Mouse (Mus musculus): ENCODE measurements around the gene Elavl1.
"Not testable (repeated sequence)": the region's sequence is repeated elsewhere in the genome, so short reads cannot be mapped to it uniquely, and the experiment has no call there.

Gene Elavl1

GRCm38 (mm10) chr8:4324983-4325750 lies at the start of gene Elavl1, which contains the start of gene Ccl25:
TSS of gene Elavl1 (minus strand) at chr8:4325413.
TSS of gene Ccl25 (plus strand) at chr8:4325210.
- CTCF ChIA-PET, result interaction anchor here (0.7 kb wide), 1 partner anchor 68 kb away, joined by 3 read pairs; no protein-coding TSS in a partner anchor

GRCm38 (mm10) chr8:4372657-4373056 lies 47.4 kb upstream of the Elavl1 start:
- CTCF ChIA-PET, result interaction anchor here (0.6 to 0.7 kb wide), 4 partner anchors 41 to 148 kb away, joined by 4 to 14 read pairs (median 8); no protein-coding TSS in a partner anchor

DNA sequence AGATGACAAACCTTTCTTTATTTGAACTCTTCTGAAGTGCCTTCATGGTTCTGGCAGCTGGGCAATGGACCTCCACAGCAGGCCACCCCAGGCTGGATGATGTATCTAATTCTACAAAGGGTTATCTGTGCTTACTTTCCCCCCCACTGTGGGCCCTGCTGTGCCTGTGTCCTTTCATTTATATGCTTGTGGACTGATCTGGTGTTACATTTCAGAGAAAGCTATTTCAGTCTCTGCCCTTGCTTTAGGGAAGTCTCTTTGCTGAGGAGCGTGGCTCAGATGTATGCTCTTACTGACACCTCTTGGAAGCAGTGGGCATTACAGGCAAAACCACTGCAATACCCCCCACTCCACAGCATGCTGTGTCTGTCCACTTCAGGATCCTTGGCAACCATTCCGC lies 44.9 kb upstream of the Elavl1 start:
- CTCF ChIA-PET, result interaction anchor here (1.0 kb wide), 1 partner anchor 230 kb away, joined by 3 read pairs; no protein-coding TSS in a partner anchor

DNA sequence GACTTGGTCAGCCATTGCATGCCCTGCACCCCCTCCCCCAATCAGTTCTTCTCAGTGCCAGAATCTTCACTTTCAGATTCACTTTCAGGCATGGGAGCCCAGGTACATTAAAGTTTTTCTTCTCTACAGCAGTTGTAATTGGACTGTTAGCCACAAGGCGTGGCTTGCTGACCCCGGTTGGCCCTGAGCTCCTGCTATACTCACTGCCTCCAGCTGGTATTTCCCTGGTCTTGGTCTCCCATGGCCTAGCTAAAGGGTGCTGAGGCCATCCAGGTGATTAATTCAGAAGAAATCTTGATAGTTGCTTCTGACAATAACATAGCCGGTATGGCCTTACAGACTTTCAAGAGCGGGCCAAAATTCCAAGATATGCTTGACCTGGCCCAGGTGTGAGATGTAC lies 43.3 kb upstream of the Elavl1 start:
- CTCF ChIA-PET, result no interaction called here

- CTCF ChIA-PET, result interaction anchor here (0.5 kb wide), 1 partner anchor 226 kb away, joined by 3 read pairs; no protein-coding TSS in a partner anchor
These were observed 42.6 kb upstream of the Elavl1 start for GRCm38 (mm10) chr8:4367808-4368207.

DNA sequence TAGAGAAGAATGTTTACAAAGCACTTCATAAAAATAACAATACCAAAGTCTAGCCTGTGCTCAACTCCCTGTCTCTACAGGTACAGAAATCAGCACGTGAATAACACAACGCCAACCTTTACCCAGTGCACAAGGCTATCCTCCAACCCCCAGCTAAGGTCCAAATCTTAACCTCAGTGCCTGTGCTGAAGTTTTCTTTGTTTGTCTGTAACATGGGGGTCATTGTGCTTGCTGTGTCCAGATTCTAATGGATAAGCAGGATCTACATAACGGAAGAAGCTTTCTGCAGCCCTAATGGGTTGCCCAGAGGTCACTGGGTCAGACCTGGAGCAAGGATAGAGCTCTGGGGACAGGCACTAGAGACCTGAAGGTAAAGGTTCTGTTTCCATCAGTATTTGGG lies 41.0 kb upstream of the Elavl1 start:
- CTCF ChIA-PET, result no interaction called here

- CTCF ChIA-PET, result no interaction called here
These were observed 35.7 kb upstream of the Elavl1 start for GRCm38 (mm10) chr8:4360922-4361321.

GRCm38 (mm10) chr8:4359362-4359761 lies 34.1 kb upstream of the Elavl1 start:
- CTCF ChIA-PET, result no interaction called here

- CTCF ChIA-PET, result interaction anchor here (0.5 kb wide), 1 partner anchor 10 kb away, joined by 12 read pairs; no protein-coding TSS in a partner anchor
These were observed 30.2 kb upstream of the Elavl1 start for GRCm38 (mm10) chr8:4355455-4355854.

DNA sequence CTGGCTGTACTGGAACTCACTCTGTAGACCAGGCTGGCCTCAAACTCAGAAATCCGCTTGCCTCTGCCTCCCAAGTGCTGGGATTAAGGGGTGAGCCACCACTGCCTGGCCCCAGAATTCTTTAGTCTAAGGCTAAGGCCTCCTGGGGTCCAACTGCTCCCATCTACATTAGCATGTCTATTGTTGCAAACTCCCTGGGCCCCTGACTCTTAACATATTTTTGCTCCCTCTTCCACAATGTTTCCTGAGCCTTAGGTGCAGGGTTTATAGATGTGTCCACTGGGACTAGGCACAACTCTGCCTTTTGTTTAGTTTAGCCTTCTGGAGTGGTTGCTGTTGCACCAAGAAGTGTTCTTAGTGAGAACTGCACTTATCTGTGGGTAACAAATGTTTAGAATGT lies 29.3 kb upstream of the Elavl1 start:
- CTCF ChIA-PET, result no interaction called here

- CTCF ChIA-PET, result no interaction called here
These were observed 28.5 kb upstream of the Elavl1 start for GRCm38 (mm10) chr8:4353741-4354140.

DNA sequence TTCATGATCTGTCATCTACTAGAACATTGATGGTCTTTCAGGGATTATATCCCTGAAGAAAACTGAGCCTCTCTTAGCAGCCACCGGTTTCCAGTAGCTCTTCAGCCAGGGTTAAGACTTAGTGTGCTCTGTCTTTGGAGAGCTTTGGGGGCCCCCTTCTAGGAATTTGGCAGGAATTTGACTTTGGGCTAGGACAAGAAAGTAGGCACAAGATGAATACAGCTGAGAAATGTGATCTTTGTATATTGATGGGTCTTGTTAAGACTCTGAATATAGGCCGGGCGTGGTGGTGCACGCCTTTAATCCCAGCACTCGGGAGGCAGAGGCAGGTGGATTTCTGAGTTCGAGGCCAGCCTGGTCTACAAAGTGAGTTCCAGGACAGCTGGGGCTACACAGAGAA lies 27.3 kb upstream of the Elavl1 start:
- CTCF ChIA-PET, result not testable (repeated sequence)

DNA sequence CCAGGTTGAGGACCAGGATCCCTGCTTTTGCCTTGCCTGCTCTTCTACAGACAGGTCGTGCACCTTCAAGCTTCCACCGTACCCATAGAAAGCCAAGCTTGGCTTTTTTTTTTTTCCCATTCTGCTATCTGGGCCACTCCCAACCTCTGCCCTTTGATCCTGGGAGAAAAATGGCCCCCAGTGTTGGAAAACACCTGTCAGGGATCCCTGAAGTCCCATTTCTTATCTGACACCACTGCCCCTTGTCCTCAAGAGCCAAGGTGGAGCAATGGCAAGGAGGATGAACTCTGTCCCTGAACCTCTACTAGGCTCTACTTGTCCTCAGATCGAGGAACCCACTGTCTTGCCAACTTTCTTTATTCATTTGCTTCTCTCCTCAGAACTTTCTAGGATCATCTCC lies 25.4 kb upstream of the Elavl1 start:
- CTCF ChIA-PET, result no interaction called here

- CTCF ChIA-PET, result no interaction called here
These were observed 24.1 kb upstream of the Elavl1 start for GRCm38 (mm10) chr8:4349335-4349734.

DNA sequence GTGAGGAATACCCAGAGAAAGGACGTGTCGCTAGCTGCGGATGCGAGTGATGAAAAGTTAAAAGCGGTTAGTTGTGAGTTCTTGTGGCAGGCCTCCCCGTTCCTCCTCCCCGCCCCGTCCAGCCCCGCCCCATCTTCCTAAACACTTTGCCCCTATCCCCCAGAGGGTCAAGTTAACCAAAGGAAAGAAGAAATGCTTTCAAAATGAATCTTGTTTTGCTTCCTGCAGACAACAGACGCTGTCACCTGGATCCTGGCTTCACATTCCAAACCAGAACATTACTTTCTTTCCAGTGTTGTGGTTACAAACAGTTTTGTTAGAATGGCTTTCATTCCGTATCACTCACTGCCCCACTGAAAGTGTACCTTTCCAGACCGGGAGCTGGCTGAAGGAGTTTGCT lies 23.1 kb upstream of the Elavl1 start:
- CTCF ChIA-PET, result no interaction called here

GRCm38 (mm10) chr8:4347661-4348060 lies 22.4 kb upstream of the Elavl1 start:
- CTCF ChIA-PET, result no interaction called here

GRCm38 (mm10) chr8:4340207-4340606 lies 15.0 kb upstream of the Elavl1 start:
- CTCF ChIA-PET, result interaction anchor here (0.6 kb wide), 1 partner anchor 200 kb away, joined by 4 read pairs; no protein-coding TSS in a partner anchor

- CTCF ChIA-PET, result no interaction called here
These were observed 10.5 kb upstream of the Elavl1 start for GRCm38 (mm10) chr8:4335678-4336077.

- CTCF ChIA-PET, result interaction anchor here (0.8 kb wide), 1 partner anchor 27 kb away, joined by 3 read pairs; no protein-coding TSS in a partner anchor
These were observed 8.8 kb upstream of the Elavl1 start for GRCm38 (mm10) chr8:4333966-4334365.

- CTCF ChIA-PET, result interaction anchor here (0.7 kb wide), 1 partner anchor 10 kb away, joined by 4 read pairs; no protein-coding TSS in a partner anchor
These were observed 3.8 kb upstream of the Elavl1 start for GRCm38 (mm10) chr8:4329000-4329399.

DNA sequence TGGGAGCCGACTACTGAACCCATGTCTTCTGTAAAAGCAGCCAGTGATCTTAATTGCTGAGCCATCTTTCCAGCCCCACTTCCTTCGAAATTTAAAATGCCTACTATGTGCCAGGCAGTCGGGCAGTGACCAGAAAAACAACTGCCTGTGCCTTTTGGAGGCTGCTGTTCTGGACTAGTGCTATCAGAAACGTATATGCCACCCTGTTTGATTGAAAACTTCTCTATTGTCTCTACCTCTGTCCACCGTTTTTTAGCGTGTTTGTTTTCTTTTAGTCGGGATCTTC lies 481 bp upstream of the Elavl1 start:
- CTCF ChIA-PET, result no interaction called here

DNA sequence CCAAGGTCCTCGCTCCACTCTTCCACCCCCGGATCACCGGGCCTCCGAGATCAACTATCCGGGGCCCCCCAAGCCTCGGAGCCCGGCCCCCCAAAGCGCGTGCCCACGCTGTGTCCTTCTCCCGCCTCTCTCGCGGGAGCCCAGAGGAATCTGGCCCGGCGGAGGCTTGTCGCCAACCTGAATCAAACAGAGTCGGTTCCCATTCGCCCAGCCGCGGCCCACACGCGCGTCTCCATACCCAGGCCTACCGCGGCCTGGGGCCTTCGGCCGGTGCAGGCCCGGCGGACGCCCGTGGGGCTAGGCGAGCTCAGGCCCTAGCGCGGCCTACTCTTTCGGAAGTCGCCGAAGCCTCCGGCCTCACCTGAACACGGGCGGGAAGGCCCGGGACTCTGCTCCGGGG lies 688 bp downstream of the Elavl1 start:
- CTCF ChIA-PET, result interaction anchor here (0.7 to 0.8 kb wide), 2 partner anchors 57 to 68 kb away, joined by 3 read pairs; no protein-coding TSS in a partner anchor

DNA sequence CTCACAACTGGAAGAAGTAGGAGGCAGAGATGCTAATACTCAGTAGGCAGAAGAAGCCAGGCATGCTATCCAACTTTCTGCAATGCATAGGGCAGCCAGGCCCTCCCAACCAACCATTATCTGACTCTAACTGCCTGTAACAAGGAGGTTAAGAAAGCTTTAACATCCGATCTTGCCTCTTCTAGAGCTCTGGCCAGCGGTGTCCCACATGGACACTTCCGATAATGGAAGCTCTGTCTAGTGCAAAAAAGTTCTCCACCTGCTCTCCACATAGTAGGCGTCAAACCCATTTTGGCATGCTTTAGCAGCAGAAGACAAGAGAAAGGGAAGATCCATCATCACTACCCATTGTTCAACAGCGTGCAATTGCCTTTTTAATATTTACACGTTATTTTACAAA lies 1.3 kb downstream of the Elavl1 start:
- CTCF ChIA-PET, result interaction anchor here (0.8 kb wide), 1 partner anchor 57 kb away, joined by 3 read pairs; no protein-coding TSS in a partner anchor
